ENCODE assay signal across 16 mouse cellular contexts in genomic region chr10:62239270-62239669, GRCm38 (mm10). TPM values are rescaled to one million over a fixed set of nuclear protein-coding genes. Genes with fewer than 3 reads are reported as not detected.
DNase-seq lines count a peak whose midpoint lies in the region; ATAC-seq and TF ChIP-seq lines count a peak whose summit lies in the region.
"Had no signal": no experiment of that assay in that cellular context is flagged by ENCODE, and none has a peak within 500 bp of the region (broad histone marks: within the 10 kb centered on the region; RNA-seq: fewer than 3 reads in every experiment).

No protein-coding gene starts in this region.

- 0 out of 2 replicates have a peak, but pooled peaks cover 3% of the 10 kb centered on the region for H3K27me3 ChIP-seq in liver, embryonic 15.5 days
- no peaks in the 10 kb centered on the region for H3K27me3 ChIP-seq in liver, embryonic 11.5 days (replicated peaks; ENCODE audit: control insufficient read depth, insufficient read depth, low read length)
- no peaks in the 10 kb centered on the region for H3K27me3 ChIP-seq in myocyte (ENCODE audit: control insufficient read depth, insufficient read depth, insufficient read length)
- H3K27me3 ChIP-seq: heart, embryonic 15.5 days; intestine, embryonic 15.5 days; neural tube, embryonic 13.5 days had no signal

- no peak for TF ChIP-seq POLR2A in myocyte (IDR thresholded peaks at IDR 0.05; ENCODE audit: insufficient read length, low read depth)

- H3K27ac ChIP-seq in liver, embryonic 15.5 days (replicated peaks): 0 out of 2 replicates have a peak overlapping the region, but pooled peaks have one; percentile 29
- H3K27ac ChIP-seq in liver, embryonic 11.5 days (ENCODE audit: low read depth, low read length): no peak overlapping the region
- H3K27ac ChIP-seq: heart, embryonic 15.5 days; intestine, embryonic 15.5 days; midbrain, embryonic 12.5 days; neural tube, embryonic 13.5 days had no signal

- H3K79me2 ChIP-seq in myocyte (ENCODE audit: control insufficient read depth, insufficient read depth): no peaks in the 10 kb centered on the region

- no peak overlapping the region for H3K9ac ChIP-seq in liver, embryonic 15.5 days
- H3K9ac ChIP-seq in liver, embryonic 11.5 days (ENCODE audit: low read depth, low read length): no peak overlapping the region
- H3K9ac ChIP-seq: heart, embryonic 15.5 days; intestine, embryonic 15.5 days; lung, embryonic 14.5 days; midbrain, embryonic 12.5 days; neural tube, embryonic 13.5 days had no signal

- DNase-seq in embryo, embryonic 10 days (ENCODE audit: low spot score): peak; percentile 22
- no peak for DNase-seq in embryo, embryonic 9.5 days (ENCODE audit: extremely low spot score)
- no peak for DNase-seq in liver, embryonic 11.5 days (ENCODE audit: low spot score)
- peak; percentile 89 to 90 for DNase-seq in kidney, adult 8-10 months
- no peak for DNase-seq in frontal cortex, postnatal 14 days (ENCODE audit: low spot score in 2 of 2)
- DNase-seq: cerebellum, adult 9-11 months; lung, embryonic 14.5 days had no signal

- peaks cover 40% of the 10 kb centered on the region for H3K4me1 ChIP-seq in liver, embryonic 15.5 days (replicated peaks)
- H3K4me1 ChIP-seq in liver, embryonic 11.5 days (replicated peaks; ENCODE audit: control insufficient read depth, insufficient read depth, low read length): 0 out of 2 replicates have a peak, but pooled peaks cover 5% of the 10 kb centered on the region
- H3K4me1 ChIP-seq: heart, embryonic 15.5 days; intestine, embryonic 15.5 days; midbrain, embryonic 12.5 days; neural tube, embryonic 13.5 days had no signal

- H3ac ChIP-seq in myocyte (ENCODE audit: control insufficient read depth, insufficient read length): no peak overlapping the region

- no peak overlapping the region for H3K4me3 ChIP-seq in liver, embryonic 15.5 days (replicated peaks)
- H3K4me3 ChIP-seq in liver, embryonic 11.5 days (ENCODE audit: low read depth, low read length): no peak overlapping the region
- H3K4me3 ChIP-seq in myocyte: no peak overlapping the region
- H3K4me3 ChIP-seq: heart, embryonic 15.5 days; intestine, embryonic 15.5 days; midbrain, embryonic 12.5 days; neural tube, embryonic 13.5 days had no signal

- H3K4me2 ChIP-seq in liver, embryonic 15.5 days: no peak overlapping the region
- no peak overlapping the region for H3K4me2 ChIP-seq in liver, embryonic 11.5 days
- H3K4me2 ChIP-seq in myocyte (ENCODE audit: low read depth): no peak overlapping the region
- H3K4me2 ChIP-seq: heart, embryonic 15.5 days; intestine, embryonic 15.5 days; lung, embryonic 14.5 days; midbrain, embryonic 12.5 days; neural tube, embryonic 13.5 days had no signal

- no peaks in the 10 kb centered on the region for H3K36me3 ChIP-seq in liver, embryonic 15.5 days (replicated peaks)
- H3K36me3 ChIP-seq in liver, embryonic 11.5 days (ENCODE audit: control insufficient read depth, insufficient read depth, low read length): no peaks in the 10 kb centered on the region
- H3K36me3 ChIP-seq in myocyte (ENCODE audit: control insufficient read depth, insufficient read depth): no peaks in the 10 kb centered on the region
- H3K36me3 ChIP-seq: heart, embryonic 15.5 days; intestine, embryonic 15.5 days; midbrain, embryonic 12.5 days; neural tube, embryonic 13.5 days had no signal

- WGBS in liver, embryonic 15.5 days (ENCODE audit: insufficient replicate concordance): 63% methylated on average over 6 of the region's 6 CpGs
- 72% methylated on average over 6 of the region's 6 CpGs for WGBS in liver, embryonic 11.5 days

- no peaks in the 10 kb centered on the region for H3K9me3 ChIP-seq in liver, embryonic 15.5 days (replicated peaks)
- H3K9me3 ChIP-seq in liver, embryonic 11.5 days (ENCODE audit: control insufficient read depth, low read length): no peaks in the 10 kb centered on the region
- H3K9me3 ChIP-seq: heart, embryonic 15.5 days; intestine, embryonic 15.5 days; midbrain, embryonic 12.5 days; neural tube, embryonic 13.5 days had no signal

- ATAC-seq in liver, embryonic 15.5 days (ENCODE audit: insufficient read depth): no peak
- no peak for ATAC-seq in liver, embryonic 11.5 days (replicated peaks; ENCODE audit: low FRiP score)
- ATAC-seq in megakaryocyte progenitor cell, adult 5-6 weeks (replicated peaks; ENCODE audit: poor library complexity): no peak
- ATAC-seq: activated CD4-positive, CD25-positive, alpha-beta regulatory T cell, adult 4 months; intestine, embryonic 15.5 days had no signal

TF ChIP-seq in myocyte, 11 proteins besides CTCF, POLR2A, EP300 and RAD21:
- TF ChIP-seq E2F4 (IDR thresholded peaks at IDR 0.05; ENCODE audit: insufficient read depth) (no peak), TCF3 (IDR thresholded peaks at IDR 0.05; ENCODE audit: insufficient read length, low read depth) (no peak), MYOD1 (IDR thresholded peaks at IDR 0.05; ENCODE audit: control insufficient read depth in 1 of 3, insufficient read length in 2 of 3, low read depth in 2 of 3) (no peak), REST (IDR thresholded peaks at IDR 0.05; ENCODE audit: insufficient read depth, insufficient read length) (no peak), CEBPB (IDR thresholded peaks at IDR 0.05; ENCODE audit: insufficient read depth, poor library complexity, severe bottlenecking) (no peak), USF1 (IDR thresholded peaks at IDR 0.05; ENCODE audit: low read depth) (peak; percentile 9), SRF (IDR thresholded peaks at IDR 0.05; ENCODE audit: control insufficient read depth, insufficient read length, low read depth) (no peak), MAX (IDR thresholded peaks at IDR 0.05; ENCODE audit: low read depth) (no peak), TCF12 (IDR thresholded peaks at IDR 0.05; ENCODE audit: insufficient read depth, poor library complexity, severe bottlenecking) (no peak)
TF ChIP-seq in myocyte: peak in this region for 1.

RNA-seq across cellular contexts. Expression of gene Tspan15, which starts 8.2 kb away (rescaled TPM):
- polyA plus RNA-seq in liver, embryonic 15.5 days (2015; fragmentation: Nextera tagmentation; extraction: Ambion mirVana): 12.7 and 14.9 TPM in 2 replicates
- polyA plus RNA-seq in liver, embryonic 11.5 days (2014; fragmentation: Nextera tagmentation; extraction: Ambion mirVana): 13.8 and 14.1 TPM in 2 replicates
- polyA plus RNA-seq in myocyte (2012; fragmentation: generic; extraction: Trizol): 18.7 TPM
- total RNA-seq in megakaryocyte progenitor cell, adult 5-6 weeks (2015): 0.15 and 0.49 TPM in 2 replicates
- 0.21 TPM in 1 of 2 replicates, not detected in the other for total RNA-seq in megakaryocyte progenitor cell, adult 5-6 weeks (2017)

RNA-seq across cellular contexts. Expression of gene Tacr2, which starts 13.0 kb away (rescaled TPM):
- not detected in 2 replicates for polyA plus RNA-seq in liver, embryonic 15.5 days (2015; fragmentation: Nextera tagmentation; extraction: Ambion mirVana)
- polyA plus RNA-seq in liver, embryonic 11.5 days (2014; fragmentation: Nextera tagmentation; extraction: Ambion mirVana): not detected in 2 replicates
- polyA plus RNA-seq in myocyte (2012; fragmentation: generic; extraction: Trizol): 0.05 TPM
- total RNA-seq in megakaryocyte progenitor cell, adult 5-6 weeks (2015): not detected in 2 replicates
- not detected in 2 replicates for total RNA-seq in megakaryocyte progenitor cell, adult 5-6 weeks (2017)
- total RNA-seq: MEL had no signal
- polyA plus RNA-seq: activated CD4-positive, CD25-positive, alpha-beta regulatory T cell, adult 4 months; heart, embryonic 15.5 days; midbrain, embryonic 12.5 days had no signal

Comparison
In these comparisons a context has a peak if more than half of its experiments do, and no peak if none do; other contexts are left out.
1. DNase-seq: peak in embryo, embryonic 10 days (single experiment) and kidney, adult 8-10 months (2 of 2); none in embryo, embryonic 9.5 days (single experiment), liver, embryonic 11.5 days (single experiment) and frontal cortex, postnatal 14 days (0 of 2).